Mouse (Mus musculus): ENCODE measurements around the gene Itm2c.

DNA sequence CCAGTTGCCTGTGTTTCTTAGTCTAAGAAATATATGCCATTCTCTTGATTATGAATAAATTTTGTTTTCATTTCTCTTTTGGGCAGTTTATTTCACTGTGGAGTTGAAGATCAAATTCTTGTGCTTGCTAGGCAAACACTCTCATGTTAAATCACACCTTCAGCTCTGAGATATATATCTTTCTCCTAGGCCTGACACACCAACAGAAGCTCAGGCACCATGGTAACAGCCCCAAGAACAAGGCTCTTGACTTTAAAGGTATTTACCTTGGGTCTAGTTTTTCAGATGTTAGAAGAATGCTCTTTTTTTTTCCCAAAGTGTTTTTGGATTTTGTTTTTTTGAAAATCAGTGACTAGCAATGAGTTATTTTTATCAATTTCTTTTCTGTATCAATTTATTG, 21.8 kb downstream of the Itm2c start:
- no peak for TF ChIP-seq POLR2A (IDR thresholded peaks at IDR 0.05; ENCODE audit: control insufficient read depth, extremely low read depth, insufficient read depth, low read length, poor library complexity)
- no peak for TF ChIP-seq CTCF (IDR thresholded peaks at IDR 0.05; ENCODE audit: borderline replicate concordance, control insufficient read depth, extremely low read depth, insufficient read depth, low read length, poor library complexity)

All from thymus, adult 2 months (tissue).